Mouse (Mus musculus): Measurements from ENCODE around the gene Dnm1.

The Dnm1 gene

GRCm38 (mm10) chr2:32339912-32340642 lies 13.1 kb downstream of the Dnm1 start:
- no peak for DNase-seq (ENCODE audit: low spot score)

GRCm38 (mm10) chr2:32335888-32336287 lies 17.2 kb downstream of the Dnm1 start:
- no peak for DNase-seq (ENCODE audit: low spot score)

- DNase-seq (ENCODE audit: low spot score) = no peak
These were observed 21.0 kb downstream of the Dnm1 start for GRCm38 (mm10) chr2:32332159-32332558.

- DNase-seq (ENCODE audit: low spot score) = no peak
These were observed 23.6 kb downstream of the Dnm1 start for GRCm38 (mm10) chr2:32329531-32329930.

- no peak for DNase-seq (ENCODE audit: low spot score)
These were observed 24.2 kb downstream of the Dnm1 start for GRCm38 (mm10) chr2:32328911-32329460.

GRCm38 (mm10) chr2:32327200-32327599 lies 25.9 kb downstream of the Dnm1 start:
- DNase-seq (ENCODE audit: low spot score) = no peak

- DNase-seq (ENCODE audit: low spot score) = peak; percentile 40
These were observed 27.8 kb downstream of the Dnm1 start for GRCm38 (mm10) chr2:32325342-32325741.

GRCm38 (mm10) chr2:32324322-32324721 lies 28.8 kb downstream of the Dnm1 start:
- no peak for DNase-seq (ENCODE audit: low spot score)

GRCm38 (mm10) chr2:32322754-32323741 lies 30.1 kb downstream of the Dnm1 start:
- no peak for DNase-seq (ENCODE audit: low spot score)

- DNase-seq (ENCODE audit: low spot score) = no peak
These were observed 31.4 kb downstream of the Dnm1 start for GRCm38 (mm10) chr2:32321591-32322298.

GRCm38 (mm10) chr2:32320721-32321120 lies 32.4 kb downstream of the Dnm1 start:
- DNase-seq (ENCODE audit: low spot score) = no peak

- no peak for DNase-seq (ENCODE audit: low spot score)
These were observed 33.3 kb downstream of the Dnm1 start for GRCm38 (mm10) chr2:32319586-32320580.

- no peak for DNase-seq (ENCODE audit: low spot score)
These were observed 34.2 kb downstream of the Dnm1 start for GRCm38 (mm10) chr2:32318709-32319585.

- peak; percentile 69 for DNase-seq (ENCODE audit: low spot score)
These were observed 35.2 kb downstream of the Dnm1 start for GRCm38 (mm10) chr2:32317791-32318417.

GRCm38 (mm10) chr2:32316887-32317656 lies 36.1 kb downstream of the Dnm1 start:
- no peak for DNase-seq (ENCODE audit: low spot score)

GRCm38 (mm10) chr2:32315751-32316150 lies 37.4 kb downstream of the Dnm1 start:
- DNase-seq (ENCODE audit: low spot score) = peak; percentile 39

GRCm38 (mm10) chr2:32314831-32315230 lies 38.3 kb downstream of the Dnm1 start:
- DNase-seq (ENCODE audit: low spot score) = no peak

GRCm38 (mm10) chr2:32312318-32312964 lies 40.7 kb downstream of the Dnm1 start:
- peak; percentile 67 for DNase-seq (ENCODE audit: low spot score)

Measured in lung, postnatal 25 days (tissue).